Mouse (Mus musculus) midbrain, postnatal 0 days (tissue): Measurements from ENCODE around the gene Dtl. TPM values are rescaled to one million over a fixed set of nuclear protein-coding genes. Genes with fewer than 3 reads are reported as not detected.

ENCODE experiments used
- ATAC-seq: fragments of 200-750 bp; cut with Nextera tagmentation; 2 replicates; pipeline ENCODE4 v1.8.0; 2017; ENCODE audit warnings: moderate number of reproducible peaks, mild to moderate bottlenecking, moderate TSS enrichment, moderate library complexity; ENCODE audit not compliant: low FRiP score
- DNase-seq: peaks from one replicate; pipeline ENCODE4 v3.0.0-alpha.2; 2015; ENCODE audit warnings: low spot score
- H3K27ac ChIP-seq: fragments of 300-500 bp; sonication (generic); 2 replicates; pipeline ENCODE4 v1.5.1; 2014; ENCODE audit warnings: low read depth, mild to moderate bottlenecking, low read length, mixed read lengths
- H3K27me3 ChIP-seq: fragments of 300-500 bp; sonication (generic); 2 replicates; pipeline ENCODE4 v1.6.1; 2014; ENCODE audit warnings: low read length, control low read depth, mixed read lengths; ENCODE audit not compliant: insufficient read depth
- H3K36me3 ChIP-seq: fragments of 300-500 bp; sonication (generic); 2 replicates; pipeline ENCODE4 v1.6.1; 2014; ENCODE audit warnings: low read length, control low read depth, mixed read lengths; ENCODE audit not compliant: insufficient read depth
- H3K4me1 ChIP-seq: fragments of 300-500 bp; sonication (generic); 2 replicates; pipeline ENCODE4 v1.6.1; 2014; ENCODE audit warnings: mild to moderate bottlenecking, control low read depth, antibody characterized with exemption, low read length, mixed read lengths; ENCODE audit not compliant: insufficient read depth
- H3K4me2 ChIP-seq: fragments of 300-500 bp; sonication (generic); 2 replicates; pipeline ENCODE4 v1.6.1; 2014; ENCODE audit warnings: low read depth, mild to moderate bottlenecking, low read length, mixed read lengths; ENCODE audit not compliant: poor library complexity, severe bottlenecking
- H3K4me3 ChIP-seq: fragments of 300-500 bp; sonication (generic); 2 replicates; pipeline ENCODE4 v1.5.1; 2014; ENCODE audit warnings: low read depth, mild to moderate bottlenecking, low read length, moderate library complexity
- H3K9ac ChIP-seq: fragments of 300-500 bp; sonication (generic); replicated peaks from 2 replicates; pipeline ENCODE4 v1.6.1; 2014; ENCODE audit warnings: mild to moderate bottlenecking, low read length, moderate library complexity, mixed read lengths; ENCODE audit not compliant: poor library complexity, severe bottlenecking
- H3K9me3 ChIP-seq: fragments of 300-500 bp; sonication (generic); 2 replicates; pipeline ENCODE4 v1.6.1; 2016; ENCODE audit warnings: low read length, control low read depth
- CTCF ChIP-seq: IDR thresholded peaks from 2 replicates; pipeline ENCODE4 v1.5.1; 2016; ENCODE audit warnings: antibody characterized with exemption, mild to moderate bottlenecking
- WGBS: fragments of 180-500 bp; shearing (Covaris S2); extraction: QIAGEN DNeasy Blood & Tissue Kit; methylation state at CpG from one replicate; pipeline ENCODE4 v1.1.7; 2014; 5-methylcytosine and 5-hydroxymethylcytosine counted together
- polyA plus RNA-seq: library from polyadenylated mRNA; unstranded; fragments of >200 nt; fragmentation: Nextera tagmentation; extraction: Ambion mirVana; gene quantifications from 2 replicates; pipeline ENCODE4 v1.2.1, GENCODE M21; 2015
- total RNA-seq: library from RNA; depleted of rRNA; stranded (reverse); fragments of >200 nt; gene quantifications from 2 replicates; pipeline ENCODE4 v1.2.3, GENCODE M21; 2014

Gene Dtl
- total and polyA plus RNA-seq, 2 experiments from 2014 or later, result 2.0 to 2.5 TPM

GRCm38 (mm10) chr1:191509131-191509530 is 66.2 kb downstream of the Dtl start:
- Histone ChIP-seq H3K4me3 (no peak overlapping the region), H3K36me3 (no peaks in the 10 kb centered on the region), H3K4me1 (no peaks in the 10 kb centered on the region), H3K9ac (no peak overlapping the region), H3K4me2 (no peak overlapping the region), H3K9me3 (no peaks in the 10 kb centered on the region), H3K27me3 (no peaks in the 10 kb centered on the region), H3K27ac (no peak overlapping the region)
- TF ChIP-seq CTCF, result no peak
- no peak for ATAC-seq
- 91% methylated on average over 6 of the region's 6 CpGs for WGBS
- no peak for DNase-seq

GRCm38 (mm10) chr1:191506791-191507190 is 68.6 kb downstream of the Dtl start:
- no peaks in the 10 kb centered on the region for H3K27me3 ChIP-seq
- ATAC-seq, result no peak

GRCm38 (mm10) chr1:191499666-191500065 is 75.7 kb downstream of the Dtl start:
- no peaks in the 10 kb centered on the region for H3K36me3 ChIP-seq

More at GRCm38 (mm10) chr1:191506791-191507190, 68.6 kb downstream of the Dtl start:
- H3K4me3 ChIP-seq, result no peak overlapping the region
- no peaks in the 10 kb centered on the region for H3K36me3 ChIP-seq
- H3K4me2 ChIP-seq, result no peak overlapping the region
- no peaks in the 10 kb centered on the region for H3K9me3 ChIP-seq
- no peak overlapping the region for H3K27ac ChIP-seq
- no peak for DNase-seq
- 31% methylated on average over 1 of the region's 1 CpGs for WGBS
- H3K4me1 ChIP-seq, result no peaks in the 10 kb centered on the region
- no peak for TF ChIP-seq CTCF
- no peak overlapping the region for H3K9ac ChIP-seq

GRCm38 (mm10) chr1:191498271-191498955 is 76.9 kb downstream of the Dtl start:
- Histone ChIP-seq H3K27me3 (no peaks in the 10 kb centered on the region), H3K4me2 (no peak overlapping the region), H3K9me3 (no peaks in the 10 kb centered on the region), H3K27ac (no peak overlapping the region), H3K4me1 (no peaks in the 10 kb centered on the region), H3K4me3 (no peak overlapping the region), H3K9ac (no peak overlapping the region), H3K36me3 (no peaks in the 10 kb centered on the region)
- DNase-seq (no peak), ATAC-seq (no peak)
- WGBS, result 84% methylated on average over 14 of the region's 14 CpGs
- TF ChIP-seq CTCF, result no peak

More at GRCm38 (mm10) chr1:191499666-191500065, 75.7 kb downstream of the Dtl start:
- H3K9me3 ChIP-seq, result no peaks in the 10 kb centered on the region
- no peaks in the 10 kb centered on the region for H3K4me1 ChIP-seq
- H3K9ac ChIP-seq, result no peak overlapping the region
- DNase-seq (no peak), ATAC-seq (no peak)
- no peak for TF ChIP-seq CTCF
- H3K27me3 ChIP-seq, result no peaks in the 10 kb centered on the region
- no peak overlapping the region for H3K4me3 ChIP-seq
- WGBS, result 93% methylated on average over 6 of the region's 6 CpGs
- H3K4me2 ChIP-seq, result no peak overlapping the region
- H3K27ac ChIP-seq, result no peak overlapping the region

- H3K4me3 ChIP-seq, result no peak overlapping the region
- H3K4me2 ChIP-seq, result no peak overlapping the region
- no peaks in the 10 kb centered on the region for H3K9me3 ChIP-seq
- H3K27me3 ChIP-seq, result no peaks in the 10 kb centered on the region
- TF ChIP-seq CTCF, result no peak
- no peak overlapping the region for H3K9ac ChIP-seq
- WGBS, result 86% methylated on average over 1 of the region's 1 CpGs
- no peak overlapping the region for H3K27ac ChIP-seq
- H3K36me3 ChIP-seq, result no peaks in the 10 kb centered on the region
- ATAC-seq, result no peak
- no peak for DNase-seq
- no peaks in the 10 kb centered on the region for H3K4me1 ChIP-seq
These were observed 78.7 kb downstream of the Dtl start for GRCm38 (mm10) chr1:191496676-191497075.

GRCm38 (mm10) chr1:191495051-191495467 is 80.3 kb downstream of the Dtl start:
- Histone ChIP-seq H3K4me1 (no peaks in the 10 kb centered on the region), H3K27ac (no peak overlapping the region), H3K27me3 (no peaks in the 10 kb centered on the region), H3K36me3 (no peaks in the 10 kb centered on the region), H3K9ac (no peak overlapping the region), H3K9me3 (no peaks in the 10 kb centered on the region), H3K4me3 (no peak overlapping the region), H3K4me2 (no peak overlapping the region)
- WGBS, result 33% methylated on average over 10 of the region's 10 CpGs
- no peak for ATAC-seq
- DNase-seq, result peak; percentile 5
- no peak for TF ChIP-seq CTCF
